Mouse (Mus musculus): ENCODE results near the gene Bgn. TPM values are rescaled to one million over a fixed set of nuclear protein-coding genes. Genes with fewer than 3 reads are reported as not detected.
"Not testable (repeated sequence)": the region's sequence is repeated elsewhere in the genome, so short reads cannot be mapped to it uniquely, and the experiment has no call there.

Bgn gene
- polyA plus RNA-seq, 1 experiment = 589 TPM

DNA sequence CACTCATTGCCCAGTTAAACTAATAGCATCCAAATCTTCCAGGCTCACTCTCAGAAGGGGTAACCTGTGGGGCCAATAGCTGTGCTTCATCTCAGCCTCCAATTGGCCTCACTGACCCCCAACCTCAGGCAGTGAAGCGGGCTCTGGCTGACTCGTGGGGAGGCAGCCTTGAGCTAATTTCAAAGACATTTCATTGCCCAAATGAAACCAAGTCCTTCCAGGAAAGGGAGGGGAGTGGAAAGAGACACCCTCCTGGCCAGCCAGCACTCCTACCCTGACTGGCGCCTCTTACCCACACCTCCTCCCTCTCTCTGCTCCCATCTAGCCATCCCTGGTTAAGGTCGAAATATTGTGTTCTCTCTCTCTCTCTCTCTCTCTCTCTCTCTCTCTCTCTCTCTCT is 6.8 kb downstream of the Bgn start:
- no peak for DNase-seq (ENCODE audit: low spot score)

DNA sequence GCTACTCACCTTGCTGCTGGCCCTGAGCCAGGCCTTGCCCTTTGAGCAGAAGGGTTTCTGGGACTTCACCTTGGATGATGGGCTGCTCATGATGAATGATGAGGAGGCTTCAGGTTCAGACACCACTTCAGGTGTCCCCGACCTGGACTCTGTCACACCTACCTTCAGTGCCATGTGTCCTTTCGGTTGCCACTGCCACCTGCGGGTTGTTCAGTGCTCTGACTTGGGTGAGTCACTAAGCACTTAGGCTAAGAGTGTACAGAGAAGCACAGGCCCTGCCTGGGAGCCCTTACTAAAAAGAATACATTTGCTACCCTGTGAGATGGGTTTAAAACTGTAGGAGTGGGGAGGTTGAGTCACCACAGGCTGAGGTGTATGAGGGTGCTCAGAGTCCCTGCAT is 7.4 kb downstream of the Bgn start:
- no peak for DNase-seq (ENCODE audit: low spot score)

DNA sequence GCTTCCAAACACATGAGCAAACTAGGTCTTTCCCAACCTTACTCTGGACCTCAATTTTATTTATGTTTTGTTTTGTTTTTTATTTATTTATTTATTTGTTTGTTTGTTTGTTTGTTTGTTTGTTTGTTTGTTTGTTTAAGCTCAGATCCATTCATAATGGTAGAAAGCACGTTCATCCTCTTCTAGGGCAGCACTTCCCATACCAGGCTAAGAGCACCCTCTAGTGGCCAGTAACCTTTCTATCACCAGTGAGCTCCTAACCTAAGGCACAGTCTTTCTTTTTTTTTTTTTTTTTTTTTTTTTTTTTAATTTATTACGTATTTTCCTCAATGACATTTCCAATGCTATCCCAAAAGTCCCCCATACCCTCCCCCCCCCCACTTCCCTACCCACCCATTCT is 10.2 kb downstream of the Bgn start:
- not testable (repeated sequence) for DNase-seq (ENCODE audit: low spot score)

DNA sequence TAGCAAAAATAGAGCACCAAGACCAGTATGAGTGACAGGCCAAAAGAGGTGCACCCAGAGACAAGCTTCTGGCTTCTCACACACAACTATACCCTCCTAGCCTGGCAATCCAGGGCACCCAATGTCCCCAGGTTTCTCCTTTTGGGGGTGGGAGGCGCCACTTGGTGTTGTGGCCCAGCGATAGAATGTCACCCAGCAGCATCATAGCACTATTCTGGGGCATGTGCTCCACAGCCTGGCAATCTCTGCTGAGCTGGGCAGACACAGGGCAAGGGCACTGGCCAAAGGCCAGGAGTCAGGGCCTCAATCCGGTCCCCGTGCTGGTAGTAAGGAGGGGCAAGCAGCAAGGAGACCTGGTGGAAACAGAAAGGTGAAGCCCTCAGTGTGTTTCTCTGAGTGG is 13.3 kb downstream of the Bgn start:
- no peak for DNase-seq (ENCODE audit: low spot score)

DNA sequence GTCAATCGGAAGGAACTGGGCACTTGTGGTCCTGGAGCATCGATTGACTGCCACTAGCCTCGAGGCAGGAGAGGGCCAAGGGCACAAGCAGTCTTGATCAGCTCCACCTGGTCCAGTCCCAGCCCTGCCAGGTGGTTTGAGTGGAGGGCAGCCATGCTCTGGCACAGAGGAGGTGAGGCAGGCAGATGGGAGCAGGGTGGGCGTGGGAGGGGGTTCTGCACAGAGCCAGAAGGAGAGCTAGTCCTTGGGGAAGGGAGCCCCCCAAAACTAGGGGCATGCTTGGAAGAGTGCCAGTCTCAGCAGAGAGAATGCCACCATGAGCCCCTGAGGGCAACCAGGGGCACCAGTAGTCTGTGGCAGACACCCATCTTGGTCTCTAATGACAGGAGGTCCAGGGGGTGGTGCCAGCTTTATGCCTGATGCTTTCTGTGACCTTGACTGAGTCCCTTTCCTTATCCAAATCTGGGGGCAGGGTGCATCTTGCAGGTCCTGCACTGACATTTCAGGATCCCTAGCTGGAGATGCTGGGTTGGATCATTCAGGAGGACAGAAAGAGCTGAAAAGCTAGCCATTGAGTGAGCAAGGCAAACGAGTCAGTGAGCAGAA is 21.8 kb downstream of the Bgn start:
- DNase-seq (ENCODE audit: low spot score) = no peak

DNA sequence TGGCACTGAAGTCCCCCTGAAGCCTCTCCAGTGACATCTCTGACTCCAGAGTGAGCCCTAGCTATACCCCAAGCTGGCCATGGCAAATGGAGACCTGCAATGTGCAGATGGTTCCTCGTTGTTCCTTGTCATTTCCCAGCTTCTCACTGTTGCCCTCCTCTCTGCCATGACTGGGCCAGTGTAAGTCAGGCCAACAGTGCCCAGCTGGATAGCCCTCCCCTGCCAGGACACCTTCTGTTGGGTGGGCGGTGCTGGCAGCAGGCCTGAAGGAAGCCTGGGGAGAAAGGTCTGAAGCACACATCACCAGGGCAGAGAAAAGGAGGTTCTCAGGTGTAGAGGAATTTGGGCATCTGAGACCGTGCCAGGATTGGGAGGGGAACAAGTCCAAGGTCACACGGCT is 23.2 kb downstream of the Bgn start:
- no peak for DNase-seq (ENCODE audit: low spot score)

DNA sequence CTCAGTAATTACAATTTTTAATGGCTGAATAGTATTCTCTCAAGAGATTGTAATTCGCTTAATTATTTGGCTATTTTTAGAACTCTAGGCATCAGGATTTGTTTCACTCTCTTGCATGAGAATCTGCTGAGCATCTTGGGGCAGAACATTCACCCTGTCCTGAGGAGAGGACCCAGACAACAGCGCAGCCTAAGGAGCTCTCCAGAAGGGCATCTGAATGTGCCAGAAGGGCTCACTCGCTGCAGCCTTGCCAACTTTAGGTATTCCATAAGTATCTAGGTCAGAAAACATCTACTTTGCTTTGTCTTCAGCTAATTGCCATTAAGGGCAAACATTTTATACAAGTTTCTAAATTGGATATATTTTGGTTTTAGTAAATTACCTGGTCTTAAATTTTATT is 25.8 kb downstream of the Bgn start:
- DNase-seq (ENCODE audit: low spot score) = no peak

DNA sequence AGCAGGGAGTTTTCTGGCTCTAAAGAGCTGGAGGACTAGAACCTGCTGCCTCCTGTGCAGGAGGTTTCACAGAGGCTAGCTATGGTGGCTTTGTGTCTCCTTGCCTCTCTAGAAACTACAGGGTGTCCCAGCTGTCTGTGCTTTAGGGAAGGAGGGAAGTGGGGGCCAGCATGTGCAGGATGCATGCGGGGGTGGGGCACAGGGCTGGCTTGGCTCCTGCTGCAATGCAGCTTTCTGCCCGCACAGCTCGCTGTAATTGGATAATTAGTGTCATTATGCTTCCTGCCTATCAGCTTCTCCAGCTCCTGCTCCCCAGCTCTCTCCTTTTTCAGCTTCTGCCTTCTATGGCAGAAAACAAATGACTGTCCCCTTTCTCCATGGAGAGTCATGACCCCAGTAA is 29.5 kb downstream of the Bgn start:
- no peak for DNase-seq (ENCODE audit: low spot score)

DNA sequence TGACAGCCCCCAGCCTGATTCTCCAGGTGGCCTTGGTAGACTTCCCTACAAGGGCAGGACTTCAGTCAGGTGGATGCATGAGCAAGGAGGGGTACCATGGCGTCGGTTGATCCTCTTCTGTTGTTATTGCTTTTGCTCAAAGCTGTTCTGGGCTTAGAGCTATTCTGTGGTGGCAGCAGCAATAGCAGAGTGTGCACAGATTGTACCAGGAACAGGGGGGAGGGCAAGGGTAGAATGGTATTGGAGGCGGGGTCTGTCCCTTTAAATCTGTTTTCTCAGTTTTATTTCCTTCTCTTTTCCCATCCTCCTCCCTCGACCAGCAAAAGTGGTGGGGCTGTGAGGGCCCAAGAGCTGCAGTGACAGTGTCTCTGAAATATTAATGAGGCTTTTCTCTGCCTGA is 33.2 kb downstream of the Bgn start:
- no peak for DNase-seq (ENCODE audit: low spot score)

DNA sequence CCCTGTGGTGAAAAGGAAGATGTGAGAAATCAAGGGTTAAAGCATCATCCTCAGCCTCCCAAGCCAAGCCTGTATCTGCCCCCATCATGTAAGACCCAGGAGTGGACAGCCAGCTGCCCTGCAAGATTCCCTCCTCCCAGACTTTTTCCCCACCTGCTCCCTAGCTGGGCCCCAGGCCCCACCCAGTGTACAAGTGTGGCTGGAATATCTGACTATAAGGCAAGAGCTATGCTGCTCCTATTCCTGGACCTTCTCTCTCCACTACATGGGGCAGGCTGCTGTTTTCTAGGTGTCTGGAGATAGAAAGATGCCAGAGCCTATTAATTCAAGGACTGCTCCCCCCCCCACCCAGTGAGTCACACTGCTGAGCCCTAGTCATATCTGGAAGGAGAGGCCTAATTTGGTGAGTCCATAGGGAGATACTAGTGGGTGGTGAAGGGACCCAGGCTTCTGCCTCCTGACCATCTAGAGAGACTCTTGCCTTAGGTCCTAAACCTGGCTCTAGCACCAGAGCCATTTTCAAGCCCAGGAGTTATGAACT is 33.7 kb downstream of the Bgn start:
- no peak for DNase-seq (ENCODE audit: low spot score)

DNA sequence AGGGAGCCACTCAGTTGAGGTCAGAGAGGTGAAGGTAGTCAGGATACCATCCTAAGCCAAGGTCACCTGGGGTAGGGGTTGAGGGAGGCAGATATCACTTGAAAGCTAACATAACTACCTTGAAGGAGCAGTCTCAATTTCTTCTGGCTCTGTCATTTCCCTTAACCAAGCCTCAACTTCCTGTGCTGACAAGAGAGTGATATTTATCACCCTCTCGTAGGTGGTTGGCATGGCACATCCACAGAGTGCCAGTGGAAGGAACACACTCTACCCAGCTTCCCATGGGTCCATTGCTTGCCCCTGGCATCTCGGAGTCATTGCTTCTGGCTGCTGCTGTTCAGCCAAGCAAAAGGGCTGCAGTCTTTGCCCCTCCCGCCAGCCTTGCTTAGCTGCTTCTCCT is 37.3 kb downstream of the Bgn start:
- DNase-seq (ENCODE audit: low spot score) = no peak

DNA sequence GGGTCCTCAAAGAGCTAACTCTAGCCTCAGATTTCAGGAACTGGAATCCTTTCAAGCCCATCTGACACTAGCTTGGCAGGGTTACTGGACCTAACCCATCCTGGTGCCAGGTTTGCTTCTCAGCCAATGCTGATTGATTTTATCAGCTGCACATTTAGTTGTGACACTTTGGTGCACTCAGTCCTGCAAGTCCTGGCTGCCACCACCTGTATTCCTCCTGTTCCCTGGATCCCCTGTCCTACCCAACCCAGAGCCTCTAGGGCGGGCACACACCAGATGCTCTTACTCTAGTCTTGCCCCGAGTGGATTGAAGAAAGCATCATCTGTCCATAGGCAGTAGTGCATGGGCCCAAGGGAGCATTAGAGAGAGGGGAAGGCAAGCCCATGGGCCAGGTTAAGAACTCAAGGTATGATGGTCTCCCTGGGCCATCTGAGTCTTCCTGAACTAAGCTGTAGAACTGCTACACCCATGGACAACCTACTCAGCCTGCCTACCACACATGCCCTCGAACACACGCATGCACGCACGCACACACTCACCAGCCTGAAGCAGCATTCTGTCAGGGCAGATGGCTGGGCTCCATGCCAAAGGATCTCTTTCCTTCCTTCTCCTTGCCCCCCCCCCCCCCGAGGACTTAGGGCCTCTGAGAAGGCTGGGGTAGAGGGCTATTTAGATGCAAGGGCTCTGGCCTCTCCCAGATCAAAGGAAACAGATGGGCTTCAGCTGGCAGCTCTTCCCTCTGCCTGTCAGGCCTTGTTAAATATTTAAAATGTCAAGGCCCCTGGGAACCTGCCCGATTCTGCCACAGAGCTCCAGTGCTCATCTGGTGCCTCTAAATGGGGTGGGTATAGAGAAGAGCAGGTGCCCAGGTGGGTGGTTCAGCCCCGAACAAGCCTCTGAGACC is 41.2 kb downstream of the Bgn start:
- no peak for DNase-seq (ENCODE audit: low spot score)

DNA sequence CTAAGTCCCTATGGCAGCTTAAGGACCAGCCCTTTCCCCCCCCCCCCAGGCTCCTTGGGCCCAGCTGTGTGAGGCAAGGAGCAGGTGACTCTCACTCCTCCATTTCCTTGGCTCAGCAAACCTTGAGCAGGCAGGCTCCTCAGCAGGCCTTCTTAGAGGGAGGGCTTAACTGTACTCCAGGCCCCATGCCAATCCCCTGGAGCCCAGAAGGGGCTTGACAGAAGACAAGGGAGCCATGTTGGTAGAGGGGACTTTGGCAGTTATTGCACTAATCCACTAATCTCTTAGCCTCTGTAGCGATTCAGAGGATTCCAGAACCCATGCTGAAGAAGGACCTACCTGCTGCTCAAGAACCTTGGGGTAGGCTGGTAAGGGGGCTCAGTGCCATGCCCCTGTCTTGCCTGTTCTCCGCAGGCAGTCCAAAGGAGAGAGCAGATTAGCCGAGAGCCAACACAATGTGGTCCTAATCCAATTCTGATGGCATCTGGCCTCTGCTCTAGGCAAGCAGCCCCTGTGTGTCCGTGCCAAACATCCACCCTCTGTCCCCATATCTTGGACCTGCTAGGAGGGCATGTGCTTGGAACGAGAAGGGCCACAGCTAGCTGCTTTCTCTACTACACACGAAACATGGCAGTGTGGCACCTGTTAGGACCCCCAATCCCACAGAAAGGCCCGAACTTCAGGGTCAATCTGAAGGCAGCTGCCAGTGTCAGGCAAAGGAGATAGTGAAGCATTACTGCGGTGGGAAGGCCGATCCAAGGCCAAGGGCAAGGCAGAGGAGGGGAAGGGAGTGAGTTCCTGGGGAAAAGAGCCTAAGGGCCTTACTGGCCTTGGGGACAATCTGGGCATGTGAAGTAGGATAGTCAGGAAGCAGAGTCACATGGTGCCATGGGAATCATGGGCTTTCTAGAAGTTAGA is 42.1 kb downstream of the Bgn start:
- no peak for DNase-seq (ENCODE audit: low spot score)

DNA sequence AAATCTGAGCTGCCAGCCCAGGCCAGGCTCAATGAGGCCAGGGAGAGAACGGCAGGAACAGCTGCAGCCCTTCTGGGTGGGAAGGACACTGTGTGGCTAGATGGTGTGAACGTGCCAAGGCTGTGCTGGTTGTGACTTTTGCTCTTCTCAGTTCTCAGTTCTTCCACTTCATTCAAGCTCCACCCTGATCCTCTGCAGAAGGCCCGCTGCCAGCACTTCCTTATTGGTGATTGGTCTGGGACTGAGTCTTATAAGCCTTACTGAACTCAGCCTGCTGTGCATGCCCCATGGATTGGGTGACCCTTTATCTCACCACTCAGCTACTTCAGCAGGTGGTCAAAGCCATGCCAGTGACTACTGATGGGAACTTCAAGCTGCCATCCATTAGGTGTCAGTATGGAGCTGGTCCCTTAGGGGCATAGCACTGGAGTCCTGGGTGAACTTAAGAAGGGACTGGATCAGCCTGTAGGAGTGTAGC is 43.0 kb downstream of the Bgn start:
- no peak for DNase-seq (ENCODE audit: low spot score)

DNA sequence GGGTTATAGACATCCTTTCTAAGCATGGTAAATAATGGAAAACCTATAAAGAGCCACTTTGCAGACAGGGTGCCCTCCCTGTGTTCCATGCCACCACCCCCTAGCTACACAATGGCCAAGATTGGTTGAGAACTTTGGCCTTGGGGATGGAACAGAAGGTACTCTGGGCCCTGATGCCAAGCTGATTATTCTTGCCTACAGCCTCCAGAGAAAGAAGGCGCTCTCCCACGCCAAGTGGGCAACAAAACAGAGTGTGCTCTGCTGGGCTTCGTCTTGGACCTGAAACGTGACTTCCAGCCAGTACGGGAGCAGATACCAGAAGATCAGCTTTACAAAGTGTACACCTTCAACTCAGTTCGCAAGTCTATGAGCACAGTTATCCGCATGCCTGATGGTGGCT is 54.5 kb downstream of the Bgn start:
- no peak for DNase-seq (ENCODE audit: low spot score)

DNA sequence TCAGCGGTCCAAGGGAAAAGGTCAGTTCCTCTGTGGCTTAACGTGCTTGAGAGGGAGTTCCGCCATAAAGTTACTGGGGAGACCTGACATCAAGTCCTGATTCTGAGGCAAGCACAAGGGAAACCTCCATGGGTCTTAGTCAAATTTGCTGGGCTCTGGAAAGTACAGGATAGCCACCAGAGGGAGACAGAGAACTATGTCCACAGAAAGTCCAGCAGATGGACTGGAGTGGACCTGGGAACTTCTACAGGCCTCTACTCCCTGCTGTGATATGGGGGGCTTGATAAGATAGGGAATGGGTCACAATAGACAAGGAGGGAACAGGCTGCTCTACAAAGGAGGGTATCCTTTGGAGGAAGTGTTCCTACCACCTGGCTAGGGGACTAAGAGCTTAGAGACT is 59.9 kb downstream of the Bgn start:
- DNase-seq (ENCODE audit: low spot score) = no peak

Other genes with a start within 250 kb of the Bgn start
- gene Xlr4c, start 240.5 kb upstream of the Bgn start, polyA plus RNA-seq (2012; rRNA removed) = 0.52 and 1.3 TPM in 2 replicates
- not detected in 2 replicates for gene Xlr3c, start 218.2 kb upstream of the Bgn start, polyA plus RNA-seq (2012; rRNA removed)
- 0.04 TPM in 1 of 2 replicates, not detected in the other for gene Xlr5a, start 190.6 kb upstream of the Bgn start, polyA plus RNA-seq (2012; rRNA removed)
- gene Xlr5c, start 190.6 kb upstream of the Bgn start, polyA plus RNA-seq (2012; rRNA removed) = not detected in 2 replicates
- gene Gm45015, start 146.8 kb upstream of the Bgn start, polyA plus RNA-seq (2012; rRNA removed) = not detected in 2 replicates
- gene Zfp275, start 141.0 kb upstream of the Bgn start, polyA plus RNA-seq (2012; rRNA removed) = 13.0 and 13.7 TPM in 2 replicates
- gene Gm18336, start 84.9 kb upstream of the Bgn start, polyA plus RNA-seq (2012; rRNA removed) = 0.33 and 0.38 TPM in 2 replicates
- 0.01 TPM in 2 replicates for gene Zfp92, start 72.5 kb upstream of the Bgn start, polyA plus RNA-seq (2012; rRNA removed)
- gene Trex2, start 48.3 kb upstream of the Bgn start, polyA plus RNA-seq (2012; rRNA removed) = 3.9 and 4.8 TPM in 2 replicates
- 19.7 and 24.8 TPM in 2 replicates for gene Haus7, start 24.6 kb upstream of the Bgn start, polyA plus RNA-seq (2012; rRNA removed)
- gene Atp2b3, start 19.5 kb downstream of the Bgn start, polyA plus RNA-seq (2012; rRNA removed) = 0.53 and 0.56 TPM in 2 replicates
- 2.6 and 2.7 TPM in 2 replicates for gene Dusp9, start 155.8 kb downstream of the Bgn start, polyA plus RNA-seq (2012; rRNA removed)
- 159 and 178 TPM in 2 replicates for gene Pnck, start 176.5 kb downstream of the Bgn start, polyA plus RNA-seq (2012; rRNA removed)
- gene Slc6a8, start 189.5 kb downstream of the Bgn start, polyA plus RNA-seq (2012; rRNA removed) = 78.1 and 87.3 TPM in 2 replicates
- gene Bcap31, start 232.6 kb downstream of the Bgn start, polyA plus RNA-seq (2012; rRNA removed) = 175 and 177 TPM in 2 replicates
- gene Abcd1, start 233.0 kb downstream of the Bgn start, polyA plus RNA-seq (2012; rRNA removed) = 20.2 and 27.2 TPM in 2 replicates